16 mouse cellular contexts compared by ENCODE assay signal in genomic region chr11:59239796-59240195, GRCm38 (mm10). TPM values are rescaled to one million over a fixed set of nuclear protein-coding genes. Genes with fewer than 3 reads are reported as not detected.
"Had no signal": no experiment of that assay in that cellular context is flagged by ENCODE, and none has a peak within 500 bp of the region (broad histone marks: within the 10 kb centered on the region; RNA-seq: fewer than 3 reads in every experiment).

No protein-coding gene starts in this region.

- H3K9ac ChIP-seq: liver, embryonic 12.5 days; lung, embryonic 14.5 days had no signal

- DNase-seq: kidney, adult 8-10 months; kidney, postnatal 25 days; layer of hippocampus, postnatal 36 days; lung, embryonic 14.5 days; right cerebral cortex, postnatal 4 days; spleen, adult 18-20 months; thymus, adult 18-20 months; thymus, postnatal 25 days had no signal

- H3K4me3 ChIP-seq: liver, embryonic 12.5 days; neural tube, embryonic 13.5 days had no signal

- H3K4me2 ChIP-seq: liver, embryonic 12.5 days; lung, embryonic 14.5 days had no signal

- H3K9me3 ChIP-seq: liver, embryonic 12.5 days; neural tube, embryonic 13.5 days had no signal

- H3K36me3 ChIP-seq: liver, embryonic 12.5 days; neural tube, embryonic 13.5 days had no signal

- H3K27ac ChIP-seq: liver, embryonic 12.5 days; neural tube, embryonic 13.5 days had no signal

RNA-seq across cellular contexts. Expression of gene Wnt3a, which starts 50.8 kb away (rescaled TPM):
- total RNA-seq: layer of hippocampus, postnatal 36 days; left cerebral cortex, adult 8-10 months; left cerebral cortex, postnatal 36 days; megakaryocyte-erythroid progenitor cell, adult 5-6 weeks had no signal
- polyA plus RNA-seq: kidney, embryonic 16.5 days; liver, embryonic 12.5 days; liver, embryonic 16.5 days; lung, embryonic 14.5 days; stomach, embryonic 14.5 days had no signal
